Mouse (Mus musculus) left cerebral cortex, adult 11 months (tissue): ENCODE measurements around the gene Rfesd.
A peak's percentile ranks its signal among the peaks of the same experiment; 100 is the strongest.

Experiments used
- DNase-seq: peaks from one replicate; pipeline ENCODE4 v3.0.0; 2022; ENCODE audit warnings: low spot score

Rfesd gene

DNA sequence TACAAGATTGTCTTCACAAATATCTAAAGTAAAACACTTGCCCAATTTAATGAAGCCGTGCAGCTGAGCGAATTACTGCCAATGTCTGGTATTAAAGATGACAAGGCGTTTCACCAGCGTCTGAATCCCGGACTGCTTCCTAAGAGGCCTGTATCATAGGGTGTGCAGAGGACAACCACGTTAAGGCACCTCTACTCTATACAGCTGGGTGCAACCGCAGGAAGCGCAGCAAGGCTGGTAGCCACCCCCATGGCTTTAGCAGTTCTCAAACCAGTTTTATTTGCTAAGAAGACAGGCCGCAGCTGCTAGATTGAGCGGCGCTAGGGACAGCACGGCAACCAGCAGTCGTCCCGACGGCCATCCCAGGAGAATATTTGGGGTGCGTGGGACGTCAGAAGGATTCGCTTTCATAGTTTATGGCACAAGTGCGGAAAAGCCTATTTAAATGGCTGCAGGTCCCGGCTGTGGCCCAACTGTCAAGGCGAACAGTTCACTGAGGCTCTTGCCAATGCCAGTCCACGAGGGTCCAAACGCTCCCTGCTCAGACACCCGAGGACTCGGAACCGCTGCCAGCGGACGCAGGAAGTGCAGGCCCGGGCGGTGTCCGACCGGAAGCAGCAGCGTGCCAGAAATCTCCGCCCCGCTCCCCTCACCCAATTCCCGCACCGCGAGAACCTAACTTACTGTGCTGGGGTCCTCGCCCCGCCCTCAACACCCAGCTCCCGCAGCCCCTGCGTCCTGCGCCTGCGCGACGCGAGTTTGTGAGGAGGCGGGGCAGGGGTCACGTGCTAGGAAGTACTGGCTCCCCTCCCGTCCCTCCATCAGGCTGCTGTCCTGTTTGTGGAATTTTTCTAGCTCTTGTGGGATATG lies at the start of gene Rfesd:
Gene Rfesd, minus strand, starts transcription at position 746 of the 870 bp plus-strand sequence.
- DNase-seq: peak; percentile 96

DNA sequence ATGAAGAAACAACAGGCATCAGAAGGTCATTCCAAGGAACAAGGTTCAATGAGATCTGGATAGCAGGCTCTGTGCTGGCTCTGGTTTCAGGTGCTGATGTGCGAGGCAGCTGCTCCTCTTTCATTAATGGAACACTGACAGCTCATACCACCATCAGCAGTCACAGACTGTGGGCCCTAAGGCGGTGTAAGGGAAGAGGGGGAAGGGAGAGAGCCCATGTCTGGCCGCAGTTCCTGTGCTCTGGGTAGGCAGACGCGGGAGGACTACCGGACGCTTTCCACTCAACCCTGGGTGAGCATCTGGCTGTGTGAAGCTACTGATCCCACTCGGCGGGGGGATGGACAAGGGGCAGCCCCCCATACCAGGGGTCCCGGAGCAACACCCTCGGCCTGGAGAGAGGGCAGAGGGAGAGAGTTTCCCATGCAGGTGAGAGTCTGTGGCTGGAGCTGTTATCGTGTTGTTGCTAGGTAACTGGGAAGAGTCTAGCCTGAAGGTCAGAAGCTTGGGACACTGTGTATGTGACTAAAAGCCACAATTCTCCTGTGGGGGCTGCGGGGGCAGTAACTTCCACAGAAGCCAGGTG lies 45.9 kb upstream of the Rfesd start:
- DNase-seq: no peak

DNA sequence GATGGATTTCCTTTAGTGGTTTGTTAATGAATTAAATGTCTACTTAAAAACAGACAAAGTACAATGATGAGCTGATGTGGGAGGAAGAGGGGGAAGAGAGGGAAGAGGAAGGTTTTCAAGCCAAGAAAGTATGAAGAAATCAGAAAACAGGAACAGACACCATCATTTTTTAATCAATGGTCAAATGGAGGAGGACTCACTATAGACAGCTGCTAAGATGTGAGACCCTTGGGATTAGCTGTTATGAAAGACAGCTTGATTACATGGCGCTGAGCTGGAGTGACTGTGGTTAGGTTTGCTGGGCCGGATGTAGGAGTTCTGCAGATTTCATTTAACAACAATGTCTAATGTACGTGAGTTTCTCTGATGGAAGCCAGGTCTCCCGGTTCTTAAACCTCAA lies 45.0 kb upstream of the Rfesd start:
- no peak for DNase-seq

DNA sequence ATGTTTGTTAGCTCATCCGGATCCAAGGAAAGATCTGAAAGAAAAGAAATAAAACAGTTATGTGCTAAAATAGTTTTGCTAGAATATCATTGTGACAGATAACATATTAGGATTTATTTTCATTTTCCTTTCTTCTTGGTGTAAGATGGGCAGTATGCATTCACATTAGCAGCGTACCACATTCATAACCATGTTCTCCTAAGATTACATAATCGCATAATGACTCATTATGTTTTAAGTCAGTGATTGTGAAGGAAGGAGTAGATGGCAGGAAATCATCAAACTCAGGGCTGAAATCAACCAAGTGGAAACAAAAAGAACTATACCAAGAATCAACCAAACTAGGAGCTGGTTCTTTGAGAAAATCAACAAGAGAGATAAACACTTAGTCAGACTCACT lies 44.0 kb upstream of the Rfesd start:
- DNase-seq: no peak

DNA sequence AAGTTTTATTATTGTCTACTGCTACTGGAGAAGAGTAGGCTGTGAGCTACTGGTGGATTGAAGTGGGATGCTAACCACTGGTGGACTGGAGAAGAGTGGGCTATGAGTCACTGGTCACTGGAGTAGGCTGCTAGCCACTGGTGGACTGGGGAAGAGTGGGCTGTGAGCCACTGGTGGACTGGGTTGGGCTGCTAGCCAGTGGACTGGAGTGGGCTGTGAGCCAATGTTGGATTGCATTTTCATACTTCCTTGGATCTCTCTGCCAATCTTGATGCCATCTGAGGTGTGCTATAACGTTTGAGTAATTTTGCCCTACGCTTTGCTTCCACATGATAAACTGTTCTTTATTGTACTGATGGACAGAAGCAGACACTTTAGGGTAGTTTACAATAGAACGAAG lies 43.6 kb upstream of the Rfesd start:
- DNase-seq: no peak

DNA sequence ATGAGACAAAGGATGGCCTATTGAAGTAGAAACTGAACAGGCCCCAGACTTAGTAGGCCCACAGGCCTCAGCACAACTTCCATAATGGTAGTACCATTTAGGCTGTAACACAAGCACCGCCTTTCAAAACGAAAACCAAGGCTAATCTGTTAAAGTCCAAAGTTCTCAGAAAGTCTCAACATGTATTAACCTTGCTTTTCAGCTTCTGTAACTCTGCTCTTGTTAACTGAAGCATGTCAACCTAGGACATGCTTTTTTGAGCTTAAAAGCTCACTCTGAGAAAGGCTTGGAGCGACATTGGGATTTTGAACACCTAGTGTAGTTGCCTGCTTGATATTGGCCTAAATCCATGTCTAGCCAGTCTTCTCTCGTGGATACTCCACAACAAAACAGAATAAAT lies 41.1 kb upstream of the Rfesd start:
- no peak for DNase-seq

DNA sequence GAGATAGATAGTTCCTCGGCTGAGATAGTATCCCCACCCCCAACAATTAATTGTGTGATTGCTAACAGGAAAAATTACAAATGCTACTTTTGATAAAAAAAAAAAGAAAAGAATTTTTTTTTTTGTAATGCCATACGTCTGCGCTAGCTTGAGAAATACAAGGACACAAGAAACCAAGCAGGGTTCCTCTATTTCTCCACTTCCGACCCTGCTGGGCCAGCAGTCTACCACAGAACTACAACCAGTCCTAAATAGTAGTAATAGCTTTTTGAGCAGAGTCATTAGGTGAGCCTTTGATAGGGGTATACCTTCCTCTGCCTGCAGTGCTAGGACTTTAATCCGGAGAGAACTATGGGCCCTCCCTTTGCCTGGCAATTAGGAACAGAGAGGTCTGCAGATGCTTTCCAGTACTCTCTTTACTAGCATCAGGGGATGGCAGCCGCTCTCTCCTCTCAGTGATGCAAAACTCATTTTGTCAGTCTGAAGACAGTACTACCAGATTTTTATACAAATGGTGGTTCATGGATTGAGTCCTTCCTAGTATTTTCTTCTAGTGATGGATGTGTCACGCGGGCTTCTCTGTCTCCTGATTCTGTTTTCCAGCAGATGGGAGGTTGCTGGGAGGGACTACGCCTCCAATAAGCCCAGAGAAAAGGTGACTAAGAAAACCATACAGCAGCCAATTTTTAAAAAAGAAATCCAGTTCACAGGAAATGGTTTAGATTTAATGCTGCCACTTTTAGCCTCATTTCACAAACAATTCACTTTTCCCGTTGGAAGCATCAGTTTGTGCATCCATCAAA lies 38.9 kb upstream of the Rfesd start:
- peak; percentile 23 for DNase-seq

DNA sequence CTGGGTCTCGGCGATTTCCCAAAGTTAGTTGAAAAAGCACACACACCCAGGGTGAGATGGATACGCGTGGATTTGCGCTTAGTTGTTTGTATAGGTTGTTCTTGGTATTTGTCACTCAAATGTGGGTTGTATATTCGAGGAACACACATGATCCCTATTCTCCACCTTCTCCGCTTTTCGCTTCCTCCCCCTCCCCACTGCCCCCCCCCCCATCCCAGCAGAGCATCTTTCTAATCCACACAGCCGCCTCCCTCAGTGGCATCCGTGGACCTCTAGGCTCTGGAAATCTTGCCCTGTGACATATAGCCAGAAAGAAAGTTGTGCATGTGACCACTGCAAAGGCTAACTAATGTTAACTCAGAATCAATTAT lies 38.4 kb upstream of the Rfesd start, which contains the start of gene Gpr150:
Gene Gpr150, minus strand, starts transcription at position 101 of the 371 bp plus-strand sequence.
- no peak for DNase-seq

DNA sequence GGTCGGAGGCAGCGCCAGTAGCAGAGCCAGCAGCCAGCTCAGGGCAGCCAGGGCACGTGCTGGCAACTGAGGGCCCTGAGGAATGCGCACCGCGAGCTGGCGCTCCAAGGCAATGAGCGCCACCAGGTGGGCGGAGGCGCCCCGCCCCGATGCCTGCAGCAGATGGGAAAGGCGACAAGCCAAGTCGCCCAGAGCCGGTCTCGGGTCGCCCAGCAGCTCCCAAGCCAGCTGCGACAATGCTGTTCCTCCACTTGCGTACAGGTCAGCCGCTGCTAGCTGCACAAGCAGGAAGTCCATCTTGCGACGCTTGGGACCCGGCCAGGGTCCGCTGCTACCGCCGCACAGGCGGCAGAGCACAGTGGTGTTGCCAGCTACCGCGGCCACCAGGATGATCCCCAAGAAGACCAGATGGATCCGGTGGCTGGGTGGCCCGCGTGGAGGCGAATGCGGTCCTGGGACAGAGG lies 37.8 kb upstream of the Rfesd start:
- peak; percentile 61 for DNase-seq

DNA sequence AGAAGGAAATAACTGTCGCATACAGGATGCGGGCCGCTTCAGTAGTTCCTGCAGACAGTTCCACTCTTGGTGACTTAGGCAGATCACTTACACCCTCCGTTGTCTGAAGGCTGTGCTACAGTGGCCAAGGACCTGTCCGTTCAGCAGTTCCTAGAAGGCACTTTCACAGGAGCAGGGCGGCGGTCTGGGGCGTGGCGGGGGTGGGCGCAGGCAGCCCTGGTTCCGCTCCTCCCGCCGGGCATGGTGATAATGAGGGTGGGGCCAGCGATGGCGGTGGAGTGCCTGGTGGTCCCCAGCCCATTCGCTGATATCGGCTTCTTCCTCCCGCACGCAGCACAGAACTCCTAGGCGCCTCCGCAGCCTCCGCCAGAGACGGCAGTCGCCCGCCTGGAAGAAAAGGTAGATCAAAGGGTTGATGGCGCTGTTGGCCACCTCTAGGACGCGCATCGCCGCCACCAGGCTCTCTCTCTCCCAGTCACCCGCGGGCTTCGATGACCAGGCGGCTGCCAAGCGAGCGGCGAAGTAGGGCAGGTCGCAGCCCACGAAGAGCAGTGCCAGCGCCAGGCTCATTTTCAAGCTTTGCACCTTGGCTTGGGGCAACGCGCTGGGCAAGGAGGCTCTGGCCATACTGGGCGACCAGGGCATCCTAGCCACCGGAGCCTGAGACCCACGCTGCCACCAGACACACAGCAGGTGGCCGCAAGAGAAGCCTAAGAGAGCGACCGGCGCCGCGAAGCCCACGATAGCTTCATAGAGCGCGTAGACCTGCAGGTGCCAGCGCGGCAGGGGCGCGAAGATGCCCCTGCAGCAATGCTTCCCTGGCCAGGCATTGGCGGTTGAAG lies 37.1 kb upstream of the Rfesd start:
- peak; percentile 17 for DNase-seq

DNA sequence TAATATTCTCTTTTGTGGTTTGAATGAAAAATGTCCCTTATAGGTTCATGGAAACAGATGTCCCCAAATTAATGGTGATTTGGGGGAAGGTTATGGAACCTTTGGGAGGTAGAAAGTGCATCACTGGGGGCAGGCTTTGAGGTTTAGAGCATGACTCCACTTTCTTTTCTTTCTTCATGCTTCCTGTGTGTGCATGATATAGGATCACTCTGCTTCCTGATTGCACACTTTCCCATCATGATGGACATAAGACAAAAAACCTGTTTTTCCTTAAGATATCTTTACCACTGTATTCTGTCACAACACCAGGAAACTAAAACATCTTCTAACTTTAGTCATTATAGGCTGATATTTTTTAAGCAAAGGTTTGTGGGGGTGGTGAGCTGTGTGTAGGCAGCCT lies 26.5 kb upstream of the Rfesd start:
- no peak for DNase-seq

DNA sequence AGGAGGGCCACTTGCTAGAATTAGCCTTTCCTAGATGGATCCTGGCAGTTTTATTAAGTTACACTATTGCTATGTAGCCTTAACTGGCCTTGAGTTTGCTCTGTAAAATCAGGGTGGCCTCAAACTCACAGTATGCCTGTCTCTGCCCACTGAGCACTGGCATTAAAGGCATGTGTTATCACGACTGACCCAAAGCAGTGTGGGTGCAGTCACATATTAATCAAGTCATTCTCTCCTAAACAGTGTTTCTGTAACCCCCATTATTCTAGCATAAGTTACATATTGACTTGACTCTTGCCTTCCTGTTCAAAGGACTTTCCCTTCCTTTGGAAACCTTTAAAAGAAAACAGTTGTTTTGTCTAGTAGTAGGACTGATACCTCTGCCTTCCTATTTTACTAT lies 23.9 kb upstream of the Rfesd start:
- no peak for DNase-seq

DNA sequence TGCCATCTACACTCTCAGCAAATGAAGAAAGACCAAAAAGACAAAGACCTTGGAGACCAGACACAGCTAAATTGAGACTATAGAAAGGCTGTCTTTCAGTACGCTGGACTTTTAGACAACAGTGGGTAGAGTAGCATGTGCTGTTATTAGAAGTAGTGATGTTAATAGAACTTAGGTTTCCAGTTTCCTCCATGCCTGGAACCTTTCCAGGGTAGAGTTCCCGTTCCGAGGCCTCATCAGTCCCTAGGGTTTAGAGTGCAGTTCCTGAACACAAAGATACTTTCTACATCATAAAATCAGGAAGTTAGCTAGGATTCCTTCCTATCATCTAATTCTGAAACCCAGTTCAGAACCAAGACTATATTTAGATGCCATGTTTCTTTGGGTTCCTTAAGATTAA lies 6.1 kb upstream of the Rfesd start:
- DNase-seq: no peak

DNA sequence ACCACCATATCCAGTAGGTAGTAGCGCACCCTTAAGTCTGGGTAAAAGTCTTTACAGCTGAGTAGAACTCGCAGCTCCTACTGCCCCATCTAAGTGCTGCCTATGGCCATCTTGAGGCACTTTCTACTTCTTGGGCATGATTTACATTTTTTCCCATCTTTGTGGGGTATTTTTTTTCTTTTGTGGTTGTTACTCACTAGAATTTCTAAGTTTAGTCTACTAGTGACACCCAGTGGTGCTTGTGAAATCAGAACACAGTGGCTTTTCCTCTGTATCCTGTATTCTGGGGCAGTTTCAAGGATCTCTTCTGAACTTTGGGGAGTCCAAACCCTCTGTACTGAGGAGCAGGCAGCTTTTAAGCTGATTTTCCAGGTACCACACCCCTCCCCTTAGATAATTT lies 3.3 kb upstream of the Rfesd start:
- no peak for DNase-seq

DNA sequence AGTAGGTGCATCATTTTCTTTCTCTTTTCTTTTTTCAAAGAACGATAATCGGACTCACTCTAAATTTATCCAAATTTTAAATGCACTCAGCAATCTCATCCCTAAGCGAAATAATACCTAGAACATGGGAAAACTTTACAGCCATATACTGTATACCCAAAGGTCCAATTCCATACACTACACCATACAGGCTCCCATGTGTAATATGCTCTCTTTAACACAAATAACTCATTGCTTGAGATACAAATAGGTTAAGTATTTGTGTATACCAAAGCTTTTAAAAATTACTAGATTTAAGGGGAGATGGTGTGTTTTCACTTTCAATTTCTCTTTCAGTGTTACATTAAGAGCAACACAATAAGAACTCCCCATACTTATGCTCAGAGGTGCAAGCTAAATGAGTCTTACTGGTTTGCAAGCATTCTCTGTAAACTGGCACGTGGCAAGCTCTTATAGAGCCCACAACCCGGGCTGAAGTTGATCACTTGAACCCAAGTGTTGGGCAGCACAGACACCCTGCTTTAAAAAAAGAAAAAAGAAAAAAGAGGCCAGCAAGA lies 403 bp upstream of the Rfesd start:
- DNase-seq: no peak

DNA sequence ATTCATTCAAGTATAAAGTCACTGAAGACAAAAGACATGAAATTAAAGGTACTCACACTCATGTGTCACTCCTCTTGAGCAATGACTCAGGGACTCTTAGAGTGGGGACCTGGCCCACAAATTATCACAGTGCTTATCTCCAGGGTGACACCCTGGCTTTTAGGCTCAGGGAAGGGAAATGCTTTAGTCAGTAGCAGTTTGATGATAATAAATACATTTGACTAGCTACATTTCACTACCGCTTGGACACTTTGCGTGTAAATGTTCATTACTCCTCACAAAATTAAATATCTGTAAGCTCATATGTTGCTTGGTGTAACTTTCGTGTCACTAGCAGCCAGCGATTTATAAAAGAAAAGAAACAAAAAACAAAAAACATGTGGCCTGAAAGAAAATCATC lies 1.1 kb downstream of the Rfesd start:
- no peak for DNase-seq

DNA sequence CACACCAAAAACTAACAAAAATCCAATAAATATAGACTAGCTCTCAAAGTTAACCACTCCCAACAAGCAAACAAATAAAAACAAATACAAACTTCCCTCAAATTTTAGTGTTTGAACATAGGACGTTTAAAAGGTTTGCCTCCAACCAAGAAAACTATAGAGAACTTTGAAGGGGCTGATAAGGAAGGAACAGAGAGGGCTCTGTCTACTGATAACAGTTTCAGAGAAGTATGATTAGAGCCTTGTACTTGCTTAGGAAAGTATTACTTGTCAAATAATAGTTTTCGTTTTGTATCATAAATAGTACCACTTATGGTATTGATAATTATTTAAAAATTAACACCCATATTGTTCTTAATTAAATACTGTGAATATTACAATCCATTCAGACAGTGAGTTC lies 4.0 kb downstream of the Rfesd start:
- DNase-seq: no peak

DNA sequence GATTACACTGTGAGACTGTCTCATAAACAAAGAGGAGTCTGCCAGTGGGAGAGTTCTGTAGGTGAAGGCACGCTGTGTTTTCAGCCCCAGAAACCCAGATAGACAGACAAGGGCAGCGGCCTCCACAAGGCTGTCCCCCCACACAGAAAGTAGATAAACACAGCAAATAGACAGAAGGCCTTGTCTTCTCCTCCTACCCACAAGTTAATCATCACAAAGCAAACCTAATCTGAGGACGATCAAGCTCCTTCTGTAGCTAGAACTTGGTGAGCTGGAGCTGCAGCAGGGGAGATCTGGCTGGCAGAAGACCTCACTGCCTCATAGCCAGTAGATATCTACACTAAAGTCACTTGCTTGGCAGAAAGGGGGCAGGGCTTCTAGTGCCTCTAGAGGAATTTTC lies 15.2 kb downstream of the Rfesd start:
- DNase-seq: no peak

DNA sequence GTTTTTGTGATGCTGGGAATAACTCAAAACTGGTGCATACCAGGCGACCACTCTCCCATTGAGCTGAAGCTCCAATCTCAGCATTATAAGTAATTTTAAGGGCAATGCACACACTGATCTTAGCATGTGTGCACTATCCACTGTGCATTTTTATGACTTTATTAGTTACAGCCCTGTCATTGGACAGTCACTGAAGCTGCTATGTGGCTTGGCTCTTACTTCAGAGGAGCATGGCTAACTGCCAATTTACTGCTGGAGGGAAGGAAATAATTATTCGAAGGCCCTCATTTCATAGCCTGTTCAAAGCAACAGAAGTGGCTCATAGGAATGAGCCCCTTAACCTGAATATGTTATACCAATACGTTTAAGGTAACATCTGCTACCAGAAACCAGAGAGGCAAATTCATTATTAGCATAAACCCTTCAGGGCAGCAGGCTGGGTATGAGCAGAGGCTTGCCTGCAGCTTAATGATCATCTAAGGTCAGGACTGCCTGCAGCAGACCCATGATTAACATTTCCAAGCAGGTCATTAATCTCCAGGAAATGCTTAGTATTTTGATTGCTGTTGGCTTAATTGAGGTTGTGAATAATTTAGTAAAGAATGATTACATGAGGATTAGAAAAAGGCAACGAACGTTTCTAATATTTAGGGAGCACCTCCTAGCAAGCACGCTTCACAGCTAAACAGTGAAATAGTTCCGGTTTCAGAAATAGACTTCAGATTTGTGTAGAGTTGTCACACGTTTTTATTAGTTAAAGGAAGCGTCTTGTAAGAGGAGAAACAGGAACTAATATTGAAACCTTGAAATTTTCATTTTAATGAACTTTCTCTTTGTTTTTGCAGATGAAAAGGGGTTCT lies 26.1 kb downstream of the Rfesd start:
- no peak for DNase-seq

DNA sequence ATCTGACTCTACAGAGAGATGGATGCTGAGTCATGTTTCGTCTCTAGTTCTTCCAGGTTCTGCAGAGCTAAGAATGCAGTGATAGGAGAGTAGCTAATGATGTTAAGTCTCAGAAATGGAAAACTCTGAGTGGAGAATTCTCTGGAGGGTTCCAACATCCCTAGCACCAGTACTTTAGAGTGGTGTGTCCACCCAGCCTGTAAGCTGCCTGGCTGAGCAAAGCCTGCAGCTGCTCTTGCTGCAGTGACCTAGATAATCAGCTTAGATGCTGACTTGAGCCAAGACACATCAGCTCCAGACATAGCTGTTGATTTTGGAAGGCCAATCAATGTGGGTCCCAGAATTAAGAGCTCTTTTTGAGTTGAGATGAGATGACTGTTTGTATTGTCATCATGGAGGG lies 30.4 kb downstream of the Rfesd start:
- DNase-seq: no peak

DNA sequence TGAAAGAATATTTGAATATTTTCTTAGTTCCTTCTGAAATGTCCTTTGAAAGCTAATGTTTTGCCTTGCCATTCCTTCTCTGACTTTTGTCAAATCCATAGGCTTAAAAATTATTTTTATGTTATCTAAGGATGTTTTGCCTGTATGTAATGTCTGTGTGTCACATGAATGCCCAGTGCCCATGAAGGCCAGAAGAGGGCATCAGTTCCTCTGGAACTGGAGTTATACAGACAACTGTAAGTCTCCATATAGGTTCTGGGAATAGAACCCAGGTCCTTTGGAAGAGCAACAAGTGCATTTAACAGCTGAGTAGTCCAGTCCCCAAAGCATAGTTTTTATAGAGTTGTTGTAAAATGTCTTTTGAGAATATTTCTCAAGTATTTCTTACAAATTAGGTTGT lies 36.6 kb downstream of the Rfesd start:
- DNase-seq: no peak
